Mouse (Mus musculus) neural tube, embryonic 11.5 days (tissue): ENCODE data around the gene Ankrd53. TPM values are rescaled to one million over a fixed set of nuclear protein-coding genes. Genes with fewer than 3 reads are reported as not detected.

Experiments used
- ATAC-seq: fragments of 200-750 bp; cut with Nextera tagmentation; 2 replicates; pipeline ENCODE4 v1.8.0; 2017; ENCODE audit warnings: moderate number of reproducible peaks, mild to moderate bottlenecking, moderate TSS enrichment, moderate library complexity; ENCODE audit not compliant: insufficient read depth, low FRiP score, low TSS enrichment
- DNase-seq: peaks from one replicate; pipeline ENCODE4 v3.0.0-alpha.2; 2015; ENCODE audit warnings: low spot score
- H3K27ac ChIP-seq: fragments of 300-500 bp; sonication (generic); 2 replicates; pipeline ENCODE4 v1.5.1; 2014; ENCODE audit warnings: low read depth, mild to moderate bottlenecking, low read length
- H3K27me3 ChIP-seq: fragments of 300-500 bp; sonication (generic); 2 replicates; pipeline ENCODE4 v1.6.1; 2014; ENCODE audit warnings: mild to moderate bottlenecking, low read length, mixed read lengths; ENCODE audit not compliant: control insufficient read depth, insufficient read depth
- H3K36me3 ChIP-seq: fragments of 300-500 bp; sonication (generic); 2 replicates; pipeline ENCODE4 v1.6.1; 2014; ENCODE audit warnings: mild to moderate bottlenecking, low read length, moderate library complexity, mixed read lengths; ENCODE audit not compliant: control insufficient read depth, insufficient read depth
- H3K4me1 ChIP-seq: fragments of 300-500 bp; sonication (generic); 2 replicates; pipeline ENCODE4 v1.6.1; 2014; ENCODE audit warnings: low read length, mixed read lengths; ENCODE audit not compliant: control insufficient read depth, insufficient read depth
- H3K4me2 ChIP-seq: fragments of 300-500 bp; sonication (generic); 2 replicates; pipeline ENCODE4 v1.6.1; 2014; ENCODE audit warnings: low read depth, mild to moderate bottlenecking, moderate library complexity
- H3K4me3 ChIP-seq: fragments of 300-500 bp; sonication (generic); 2 replicates; pipeline ENCODE4 v1.5.1; 2014; ENCODE audit warnings: low read depth, low read length
- H3K9ac ChIP-seq: fragments of 300-500 bp; sonication (generic); 2 replicates; pipeline ENCODE4 v1.6.1; 2014; ENCODE audit warnings: mild to moderate bottlenecking, low read length
- H3K9me3 ChIP-seq: fragments of 300-500 bp; sonication (generic); 2 replicates; pipeline ENCODE4 v1.6.1; 2016; ENCODE audit warnings: low read length; ENCODE audit not compliant: control insufficient read depth
- WGBS: fragments of 180-500 bp; shearing (Covaris S2); extraction: QIAGEN DNeasy Blood & Tissue Kit; methylation state at CpG from one replicate; pipeline ENCODE4 v1.1.7; 2014; 5-methylcytosine and 5-hydroxymethylcytosine counted together
- polyA plus RNA-seq: library from polyadenylated mRNA; unstranded; fragments of >200 nt; fragmentation: Nextera tagmentation; extraction: Ambion mirVana; gene quantifications from 2 replicates; pipeline ENCODE4 v1.2.1, GENCODE M21; 2014

Ankrd53 gene
- polyA plus RNA-seq, 1 experiment from 2014 or later: not detected

- no peaks in the 10 kb centered on the region for H3K9me3 ChIP-seq
- H3K36me3 ChIP-seq: no peaks in the 10 kb centered on the region
- no peak overlapping the region for H3K4me3 ChIP-seq
- H3K4me1 ChIP-seq: no peaks in the 10 kb centered on the region
- H3K9ac ChIP-seq: no peak overlapping the region
- no peak for DNase-seq
- no peak for ATAC-seq
- no peak overlapping the region for H3K4me2 ChIP-seq
- 32% methylated on average over 2 of the region's 3 CpGs for WGBS
- H3K27ac ChIP-seq: no peak overlapping the region
- H3K27me3 ChIP-seq: peaks cover 4% of the 10 kb centered on the region; the same call in 1 of the 2 replicates
These were observed 13.2 kb upstream of the Ankrd53 start for GRCm38 (mm10) chr6:83749286-83749685.

GRCm38 (mm10) chr6:83750171-83750684 lies 12.2 kb upstream of the Ankrd53 start:
- WGBS: 10% methylated on average over 11 of the region's 11 CpGs
- H3K4me1 ChIP-seq: no peaks in the 10 kb centered on the region
- no peak overlapping the region for H3K9ac ChIP-seq
- no peak overlapping the region for H3K4me3 ChIP-seq
- H3K27me3 ChIP-seq: peaks cover 4% of the 10 kb centered on the region; the same call in 1 of the 2 replicates
- ATAC-seq (no peak), DNase-seq (peak; percentile 70)
- H3K27ac ChIP-seq: no peak overlapping the region
- H3K36me3 ChIP-seq: no peaks in the 10 kb centered on the region
- H3K4me2 ChIP-seq: no peak overlapping the region
- no peaks in the 10 kb centered on the region for H3K9me3 ChIP-seq

GRCm38 (mm10) chr6:83756051-83756450 lies 6.4 kb upstream of the Ankrd53 start:
- H3K27ac ChIP-seq: no peak overlapping the region
- H3K27me3 ChIP-seq: peaks cover 36% of the 10 kb centered on the region
- H3K4me3 ChIP-seq: no peak overlapping the region
- H3K9ac ChIP-seq: no peak overlapping the region
- no peaks in the 10 kb centered on the region for H3K9me3 ChIP-seq
- no peaks in the 10 kb centered on the region for H3K4me1 ChIP-seq
- no peak for ATAC-seq
- no peak overlapping the region for H3K4me2 ChIP-seq
- 66% methylated on average over 9 of the region's 9 CpGs for whole genome bisulfite sequencing
- no peaks in the 10 kb centered on the region for H3K36me3 ChIP-seq
- DNase-seq: no peak

- Histone ChIP-seq H3K27ac (no peak overlapping the region), H3K9ac (no peak overlapping the region), H3K4me3 (peak overlapping the region; percentile 15), H3K9me3 (no peaks in the 10 kb centered on the region), H3K4me2 (peak overlapping the region; percentile 44), H3K36me3 (no peaks in the 10 kb centered on the region), H3K27me3 (peaks cover 41% of the 10 kb centered on the region), H3K4me1 (peaks cover 6% of the 10 kb centered on the region)
- WGBS: under 1% methylated on average over 35 of the region's 35 CpGs
- ATAC-seq (no peak; the same call in 1 of the 2 replicates), DNase-seq (peak; percentile 32)
These were observed 512 bp downstream of the Ankrd53 start for GRCm38 (mm10) chr6:83762880-83763431.

GRCm38 (mm10) chr6:83766982-83767381 lies 4.5 kb downstream of the Ankrd53 start:
- H3K9me3 ChIP-seq: no peaks in the 10 kb centered on the region
- H3K9ac ChIP-seq: no peak overlapping the region
- DNase-seq: no peak
- H3K4me1 ChIP-seq: peaks cover 6% of the 10 kb centered on the region
- 92% methylated on average over 3 of the region's 3 CpGs for WGBS
- ATAC-seq: no peak
- H3K27me3 ChIP-seq: peaks cover 18% of the 10 kb centered on the region
- H3K4me2 ChIP-seq: no peak overlapping the region
- peaks cover 2% of the 10 kb centered on the region; the same call in 1 of the 2 replicates for H3K36me3 ChIP-seq
- H3K27ac ChIP-seq: no peak overlapping the region
- no peak overlapping the region for H3K4me3 ChIP-seq

- no peak overlapping the region for H3K4me3 ChIP-seq
- H3K4me2 ChIP-seq: no peak overlapping the region
- no peak for DNase-seq
- H3K36me3 ChIP-seq: peaks cover 2% of the 10 kb centered on the region; the same call in 1 of the 2 replicates
- ATAC-seq: no peak
- H3K27me3 ChIP-seq: peaks cover 3% of the 10 kb centered on the region
- no peaks in the 10 kb centered on the region for H3K9me3 ChIP-seq
- H3K4me1 ChIP-seq: no peaks in the 10 kb centered on the region
- WGBS: 89% methylated on average over 5 of the region's 5 CpGs
- H3K9ac ChIP-seq: no peak overlapping the region
- H3K27ac ChIP-seq: no peak overlapping the region
These were observed 6.0 kb downstream of the Ankrd53 start for GRCm38 (mm10) chr6:83768485-83768884.

- DNase-seq (no peak), ATAC-seq (no peak)
- Histone ChIP-seq H3K4me1 (peaks cover 11% of the 10 kb centered on the region), H3K9ac (no peak overlapping the region), H3K27ac (no peak overlapping the region), H3K36me3 (peaks cover 2% of the 10 kb centered on the region; the same call in 1 of the 2 replicates), H3K4me3 (no peak overlapping the region; the same call in 1 of the 2 replicates), H3K9me3 (no peaks in the 10 kb centered on the region), H3K27me3 (no peaks in the 10 kb centered on the region), H3K4me2 (peak overlapping the region; percentile 81; the same call in 1 of the 2 replicates)
- WGBS: 59% methylated on average over 8 of the region's 9 CpGs
These were observed 11.7 kb downstream of the Ankrd53 start for GRCm38 (mm10) chr6:83774126-83774525.

GRCm38 (mm10) chr6:83774781-83775563 lies 12.5 kb downstream of the Ankrd53 start:
- Histone ChIP-seq H3K27me3 (no peaks in the 10 kb centered on the region), H3K9ac (peak overlapping the region; percentile 92), H3K4me1 (peaks cover 11% of the 10 kb centered on the region), H3K4me3 (peak overlapping the region; percentile 91), H3K27ac (peak overlapping the region; percentile 75), H3K9me3 (no peaks in the 10 kb centered on the region), H3K36me3 (peaks cover 2% of the 10 kb centered on the region; the same call in 1 of the 2 replicates), H3K4me2 (peak overlapping the region; percentile 81)
- ATAC-seq (peak; percentile 32), DNase-seq (peak; percentile 36)
- WGBS: 2% methylated on average over 14 of the region's 14 CpGs
